Mouse (Mus musculus) hindbrain, embryonic 14.5 days (tissue): ENCODE data around the gene Syt13. TPM values are rescaled to one million over a fixed set of nuclear protein-coding genes. Genes with fewer than 3 reads are reported as not detected.

Experiments used
- ATAC-seq: fragments of 200-750 bp; cut with Nextera tagmentation; 2 replicates; pipeline ENCODE4 v1.8.0; 2017; ENCODE audit warnings: moderate number of reproducible peaks, mild to moderate bottlenecking, moderate TSS enrichment, moderate library complexity; ENCODE audit not compliant: low FRiP score
- DNase-seq: peaks from one replicate; pipeline ENCODE4 v3.0.0-alpha.2; 2015; ENCODE audit warnings: low spot score
- H3K27ac ChIP-seq: fragments of 300-500 bp; sonication (generic); 2 replicates; pipeline ENCODE4 v1.5.1; 2014; ENCODE audit warnings: mild to moderate bottlenecking, moderate library complexity
- H3K27me3 ChIP-seq: fragments of 300-500 bp; sonication (generic); 2 replicates; pipeline ENCODE4 v1.6.1; 2014; ENCODE audit warnings: mild to moderate bottlenecking, low read length, mixed read lengths; ENCODE audit not compliant: control insufficient read depth, insufficient read depth
- H3K36me3 ChIP-seq: fragments of 300-500 bp; sonication (generic); replicated peaks from 2 replicates; pipeline ENCODE4 v1.6.1; 2014; ENCODE audit not compliant: control insufficient read depth, insufficient read depth
- H3K4me1 ChIP-seq: fragments of 300-500 bp; sonication (generic); replicated peaks from 2 replicates; pipeline ENCODE4 v1.6.1; 2014; ENCODE audit warnings: antibody characterized with exemption, low read length, mixed read lengths; ENCODE audit not compliant: control insufficient read depth, insufficient read depth
- H3K4me2 ChIP-seq: fragments of 300-500 bp; sonication (generic); replicated peaks from 2 replicates; pipeline ENCODE4 v1.6.1; 2014; ENCODE audit warnings: mild to moderate bottlenecking, moderate library complexity
- H3K4me3 ChIP-seq: fragments of 300-500 bp; sonication (generic); replicated peaks from 2 replicates; pipeline ENCODE4 v1.5.1; 2014; ENCODE audit warnings: mild to moderate bottlenecking, low read length
- H3K9ac ChIP-seq: fragments of 300-500 bp; sonication (generic); 2 replicates; pipeline ENCODE4 v1.6.1; 2014
- H3K9me3 ChIP-seq: fragments of 300-500 bp; sonication (generic); 2 replicates; pipeline ENCODE4 v1.6.1; 2016; ENCODE audit warnings: low read length; ENCODE audit not compliant: control insufficient read depth
- WGBS: fragments of 180-500 bp; shearing (Covaris S2); extraction: QIAGEN DNeasy Blood & Tissue Kit; methylation state at CpG from one replicate; pipeline ENCODE4 v1.1.7; 2014; 5-methylcytosine and 5-hydroxymethylcytosine counted together
- polyA plus RNA-seq: library from polyadenylated mRNA; unstranded; fragments of >200 nt; fragmentation: Nextera tagmentation; extraction: Ambion mirVana; gene quantifications from 2 replicates; pipeline ENCODE4 v1.2.1, GENCODE M21; 2014

Syt13 gene
- 29.7 and 39.8 TPM in 2 replicates for polyA plus RNA-seq

DNA sequence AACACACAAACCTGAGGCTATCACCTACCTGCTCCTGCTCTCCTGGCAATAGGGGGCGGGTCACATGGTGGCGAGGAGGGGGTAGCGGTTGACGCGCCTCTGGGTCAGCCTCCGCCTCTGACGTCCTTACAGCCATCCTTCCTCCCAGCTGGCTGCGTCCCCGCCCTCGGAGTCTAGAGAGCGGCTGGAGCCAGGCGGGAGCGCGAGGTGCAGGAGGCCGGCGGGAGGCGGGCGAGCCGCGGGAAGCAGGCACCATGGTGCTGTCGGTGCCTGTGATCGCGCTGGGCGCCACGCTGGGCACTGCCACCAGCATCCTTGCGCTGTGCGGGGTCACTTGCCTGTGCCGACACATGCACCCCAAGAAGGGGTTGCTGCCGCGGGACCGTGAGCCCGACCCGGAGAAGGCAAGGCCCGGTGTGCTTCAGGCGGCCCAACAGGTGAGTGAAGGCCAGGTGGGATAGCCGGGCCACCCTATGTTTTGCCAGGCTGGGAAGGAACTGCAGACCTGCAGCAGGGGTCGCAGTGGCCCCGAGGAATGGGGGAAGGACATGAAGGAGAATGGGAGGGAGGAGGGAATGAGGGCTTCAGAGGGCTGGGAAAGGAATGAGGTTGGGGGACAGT lies at the start of gene Syt13:
Gene Syt13 (plus strand): TSS at position 166 of the 621 bp plus-strand sequence.
- ATAC-seq: peak; percentile 75

DNA sequence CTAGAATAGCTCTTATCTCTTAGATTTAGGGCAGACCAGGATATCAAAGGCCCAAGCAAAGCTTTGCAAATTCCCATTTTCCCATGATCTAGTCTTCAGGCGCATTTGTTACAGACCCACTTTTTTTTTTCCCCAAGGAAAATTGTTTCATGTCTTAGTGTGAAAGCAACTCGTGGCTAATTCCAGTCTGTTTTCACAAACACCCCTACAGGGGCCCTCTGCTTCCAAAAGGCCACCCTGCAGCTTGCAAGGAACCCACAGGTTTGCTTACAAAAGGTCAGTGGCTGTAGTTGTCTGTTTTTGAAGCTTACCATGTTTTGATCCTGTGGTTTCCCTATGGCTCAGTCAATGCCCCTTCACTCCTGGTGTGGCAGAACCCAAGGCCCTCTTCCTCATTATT lies 48.3 kb upstream of the Syt13 start:
- no peak overlapping the region for H3K4me3 ChIP-seq
- no peaks in the 10 kb centered on the region for H3K36me3 ChIP-seq
- 32% methylated on average over 2 of the region's 2 CpGs for WGBS
- H3K27ac ChIP-seq: no peak overlapping the region
- no peaks in the 10 kb centered on the region for H3K27me3 ChIP-seq
- DNase-seq (no peak), ATAC-seq (no peak)
- no peak overlapping the region for H3K4me2 ChIP-seq
- H3K9ac ChIP-seq: no peak overlapping the region
- H3K9me3 ChIP-seq: 0 out of 2 replicates have a peak, but pooled peaks cover 10% of the 10 kb centered on the region
- peaks cover 16% of the 10 kb centered on the region for H3K4me1 ChIP-seq

More for the DNA sequence above, at the start of gene Syt13:
- Histone ChIP-seq H3K4me3 (peak within 1 kb of the TSS; percentile 47), H3K27me3 (0 out of 2 replicates have a peak, but pooled peaks cover 5% of the 10 kb centered on the region), H3K27ac (peak within 1 kb of the TSS; percentile 69), H3K4me1 (peaks cover 43% of the 10 kb centered on the region), H3K4me2 (peak within 1 kb of the TSS; percentile 87), H3K9me3 (no peaks in the 10 kb centered on the region), H3K36me3 (no peaks in the 10 kb centered on the region), H3K9ac (peak within 1 kb of the TSS; percentile 75)
- under 1% methylated on average over 37 of the region's 38 CpGs for WGBS
- DNase-seq: peak; percentile 53

DNA sequence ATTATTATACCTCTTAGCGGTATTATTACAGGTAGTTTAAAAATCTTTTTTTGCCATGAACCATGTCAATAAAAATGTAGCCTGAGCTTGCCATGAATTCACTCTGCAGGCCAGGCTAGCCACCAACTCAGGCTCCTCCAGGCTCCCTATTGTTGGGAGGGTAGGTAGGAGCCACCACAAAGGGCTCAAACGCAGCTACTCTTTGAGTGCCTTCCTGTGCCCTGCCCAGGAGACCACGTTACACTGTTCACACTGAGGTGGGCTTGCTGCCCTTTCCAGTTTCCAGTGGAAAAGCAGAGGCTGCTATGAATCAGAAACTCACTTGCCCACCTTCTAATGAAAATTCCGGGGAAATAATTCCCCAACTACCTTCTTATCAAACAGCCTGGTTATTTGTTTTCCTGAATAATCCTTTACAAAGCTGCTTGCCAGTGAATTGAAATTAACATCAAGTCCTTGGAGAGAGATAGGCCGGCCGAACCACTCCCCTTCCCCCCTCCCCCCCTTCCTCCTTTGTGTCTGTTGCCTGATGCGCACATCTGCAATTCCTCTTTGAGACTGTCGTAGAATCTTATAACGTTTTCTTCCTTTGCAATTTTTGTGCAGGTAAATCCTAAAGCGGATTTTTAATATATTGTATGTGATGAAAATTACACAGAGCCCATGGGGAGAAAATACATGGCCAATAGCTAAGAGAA lies 44.6 kb upstream of the Syt13 start:
- Histone ChIP-seq H3K27me3 (no peaks in the 10 kb centered on the region), H3K4me1 (peaks cover 16% of the 10 kb centered on the region), H3K9me3 (no peaks in the 10 kb centered on the region), H3K27ac (peak overlapping the region; percentile 85), H3K36me3 (no peaks in the 10 kb centered on the region), H3K9ac (no peak overlapping the region), H3K4me2 (no peak overlapping the region), H3K4me3 (no peak overlapping the region)
- no peak; the same call in 1 of the 2 replicates for ATAC-seq
- DNase-seq: peak; percentile 57
- WGBS: 15% methylated on average over 10 of the region's 10 CpGs

DNA sequence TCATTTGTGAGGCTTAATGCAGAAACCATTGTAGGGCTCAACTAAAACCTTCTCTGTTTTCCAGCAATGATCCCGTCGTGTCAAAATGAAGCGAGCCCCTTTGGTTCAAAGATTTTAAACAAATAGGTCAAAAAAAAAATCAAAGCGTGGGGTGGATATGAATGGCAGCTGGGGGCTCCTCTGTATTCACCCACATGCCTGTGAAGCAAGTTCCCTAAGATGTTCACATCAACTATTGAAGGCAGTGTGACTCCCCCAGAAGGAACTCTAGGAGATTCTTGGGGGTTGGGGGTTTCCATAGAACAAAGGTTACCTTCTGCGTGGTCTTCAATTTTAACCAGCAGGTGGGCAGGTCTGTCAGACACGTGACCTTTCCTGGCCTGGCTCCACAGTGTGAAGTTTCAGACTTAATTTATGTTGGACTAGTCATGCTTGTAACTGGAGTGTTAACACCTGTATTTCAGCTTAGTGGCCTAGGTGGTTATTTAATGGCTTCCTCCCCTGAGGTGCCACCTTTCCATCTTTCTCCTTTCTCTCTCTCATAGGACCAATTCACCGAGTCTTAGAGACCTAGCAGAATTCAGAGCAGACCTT lies 43.7 kb upstream of the Syt13 start:
- H3K9me3 ChIP-seq: no peaks in the 10 kb centered on the region
- ATAC-seq (no peak), DNase-seq (no peak)
- no peaks in the 10 kb centered on the region for H3K27me3 ChIP-seq
- no peak overlapping the region for H3K9ac ChIP-seq
- H3K4me1 ChIP-seq: peaks cover 16% of the 10 kb centered on the region
- H3K4me3 ChIP-seq: no peak overlapping the region
- peak overlapping the region; percentile 85 for H3K27ac ChIP-seq
- 38% methylated on average over 7 of the region's 7 CpGs for WGBS
- H3K36me3 ChIP-seq: no peaks in the 10 kb centered on the region
- H3K4me2 ChIP-seq: no peak overlapping the region

DNA sequence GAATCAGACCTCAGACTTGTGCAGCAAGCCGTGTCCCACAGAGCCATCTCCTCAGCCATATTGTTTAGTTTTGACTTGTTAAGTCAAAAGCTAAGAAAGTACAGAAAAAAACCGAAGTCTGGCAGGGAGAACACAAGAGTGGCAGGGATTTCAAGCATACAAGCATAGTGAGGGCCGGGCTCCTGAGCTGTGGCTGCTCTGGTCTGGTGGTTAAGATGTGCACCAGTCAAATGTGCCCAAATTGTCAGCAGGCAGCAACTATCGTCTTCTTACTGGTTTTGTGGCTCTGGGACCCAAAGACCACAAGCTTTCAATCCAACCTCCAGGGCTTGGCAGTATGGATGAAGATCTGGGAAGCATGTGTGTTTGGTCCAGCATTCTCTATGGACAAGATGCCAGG lies 42.2 kb upstream of the Syt13 start:
- Histone ChIP-seq H3K36me3 (no peaks in the 10 kb centered on the region), H3K27me3 (no peaks in the 10 kb centered on the region), H3K4me1 (peaks cover 16% of the 10 kb centered on the region), H3K9me3 (no peaks in the 10 kb centered on the region), H3K4me3 (no peak overlapping the region), H3K9ac (no peak overlapping the region), H3K4me2 (no peak overlapping the region), H3K27ac (no peak overlapping the region)
- no peak for DNase-seq
- no peak for ATAC-seq
- 85% methylated on average over 4 of the region's 4 CpGs for WGBS

DNA sequence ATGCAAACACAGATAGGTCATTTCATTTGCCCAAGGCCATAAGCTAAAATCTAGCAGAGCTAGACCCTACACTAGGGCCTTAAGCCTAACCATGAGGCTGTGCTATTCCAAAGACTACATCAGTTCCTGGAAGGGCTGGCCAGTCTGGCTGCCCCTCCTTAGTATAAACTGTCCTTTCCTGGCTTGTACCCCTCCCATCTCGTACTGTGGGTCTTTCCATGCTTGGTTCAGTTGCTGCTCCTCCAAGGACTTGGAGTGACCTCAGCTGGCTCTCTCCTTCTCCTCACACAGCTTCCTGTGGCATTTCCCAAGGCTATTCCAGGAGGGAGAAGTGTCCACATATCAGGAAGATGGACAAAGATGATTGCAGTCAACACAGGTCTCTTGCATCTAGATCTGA lies 40.3 kb upstream of the Syt13 start:
- H3K36me3 ChIP-seq: no peaks in the 10 kb centered on the region
- H3K27me3 ChIP-seq: no peaks in the 10 kb centered on the region
- peaks cover 16% of the 10 kb centered on the region for H3K4me1 ChIP-seq
- no peak overlapping the region for H3K4me3 ChIP-seq
- no peak overlapping the region for H3K4me2 ChIP-seq
- 68% methylated on average over 1 of the region's 1 CpGs for WGBS
- no peak for ATAC-seq
- no peak overlapping the region for H3K27ac ChIP-seq
- no peak overlapping the region for H3K9ac ChIP-seq
- H3K9me3 ChIP-seq: no peaks in the 10 kb centered on the region
- DNase-seq: no peak

DNA sequence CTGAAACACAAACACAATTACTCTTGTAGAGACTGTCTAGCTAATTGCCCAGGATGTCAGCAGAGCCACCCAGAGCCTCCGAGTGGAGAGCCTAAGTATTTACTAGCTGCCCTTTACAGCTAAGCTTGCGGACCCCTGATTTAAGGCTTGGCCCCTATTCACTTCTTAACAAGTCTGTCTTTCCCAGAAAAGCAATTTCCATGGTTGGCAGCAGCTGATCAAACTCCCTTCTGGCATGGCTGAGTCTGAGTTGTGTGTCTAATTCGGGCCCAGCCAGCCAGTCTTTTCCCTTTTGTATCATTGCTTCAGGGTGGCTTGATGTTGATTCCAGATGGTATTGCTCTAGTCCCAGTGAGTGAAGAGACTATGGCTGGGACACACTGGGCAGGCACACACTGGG lies 37.4 kb upstream of the Syt13 start:
- Histone ChIP-seq H3K27ac (no peak overlapping the region), H3K4me1 (no peaks in the 10 kb centered on the region), H3K27me3 (no peaks in the 10 kb centered on the region), H3K9ac (no peak overlapping the region), H3K9me3 (no peaks in the 10 kb centered on the region), H3K36me3 (no peaks in the 10 kb centered on the region), H3K4me2 (no peak overlapping the region), H3K4me3 (no peak overlapping the region)
- DNase-seq (no peak), ATAC-seq (peak; percentile 63; the same call in 1 of the 2 replicates)
- 40% methylated on average over 3 of the region's 3 CpGs for WGBS

DNA sequence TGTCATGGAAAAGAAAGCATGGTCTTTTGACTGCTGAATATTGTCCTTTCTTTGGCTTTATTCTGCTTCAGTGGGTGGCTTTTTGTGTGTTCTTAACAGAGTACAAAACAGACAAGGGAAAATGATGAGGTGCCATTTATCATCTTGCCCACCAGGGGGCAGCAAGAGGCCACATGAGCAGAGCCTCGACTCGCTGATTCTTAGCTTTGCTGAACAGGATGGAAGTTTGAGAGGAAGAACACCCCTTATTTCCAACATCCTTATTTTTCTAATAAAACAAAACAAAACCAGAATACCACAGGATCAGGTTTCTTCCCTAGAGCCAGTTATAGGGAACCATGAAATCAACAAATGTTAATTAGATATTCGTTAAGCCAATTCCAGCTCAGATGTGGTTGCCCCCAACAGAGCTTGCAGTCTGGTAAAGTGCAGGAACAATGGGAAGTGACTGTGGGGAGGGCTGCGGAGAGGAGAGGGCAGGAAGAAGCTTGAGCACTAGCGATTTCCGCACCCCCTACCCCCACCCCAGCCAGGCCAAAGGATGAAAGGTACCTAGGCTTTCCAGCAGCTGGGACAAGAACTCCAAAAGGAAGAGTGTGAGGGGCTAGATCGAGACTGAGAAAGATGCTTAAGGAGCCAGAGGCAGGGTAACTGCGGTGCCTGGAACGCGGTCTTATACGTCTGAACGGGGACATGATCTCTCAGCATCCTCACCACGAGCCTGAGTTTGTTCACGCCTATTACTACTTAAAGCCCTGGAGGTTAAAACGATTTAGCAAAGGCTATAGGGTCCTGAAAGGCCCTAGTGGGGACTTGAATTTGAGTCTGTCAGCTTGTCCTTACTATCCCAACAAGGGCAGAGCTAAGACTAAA lies 31.6 kb upstream of the Syt13 start:
- H3K4me2 ChIP-seq: peak overlapping the region; percentile 29
- no peak overlapping the region for H3K27ac ChIP-seq
- H3K36me3 ChIP-seq: no peaks in the 10 kb centered on the region
- no peak overlapping the region for H3K9ac ChIP-seq
- peak; percentile 61 for ATAC-seq
- DNase-seq: peak; percentile 88
- WGBS: 2% methylated on average over 15 of the region's 15 CpGs
- H3K27me3 ChIP-seq: no peaks in the 10 kb centered on the region
- no peaks in the 10 kb centered on the region for H3K9me3 ChIP-seq
- H3K4me3 ChIP-seq: no peak overlapping the region
- H3K4me1 ChIP-seq: peaks cover 7% of the 10 kb centered on the region

DNA sequence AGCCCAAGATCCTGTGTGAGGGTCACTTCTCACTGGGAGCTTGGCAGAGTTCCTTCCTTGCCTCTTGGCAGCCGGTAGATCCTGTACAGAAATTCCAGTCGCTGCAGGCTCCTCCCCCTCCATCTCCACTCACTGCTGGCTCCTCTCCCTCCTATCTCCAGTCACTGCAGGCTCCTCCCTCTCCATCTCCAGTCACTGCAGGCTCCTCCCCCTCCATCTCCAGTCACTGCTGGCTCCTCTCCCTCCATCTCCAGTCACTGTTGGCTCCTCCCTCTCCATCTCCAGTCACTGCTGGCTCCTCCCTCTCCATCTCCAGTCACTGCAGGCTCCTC lies 31.0 kb upstream of the Syt13 start:
- H3K4me2 ChIP-seq: peak overlapping the region; percentile 29; the same call in 1 of the 2 replicates
- H3K36me3 ChIP-seq: no peaks in the 10 kb centered on the region
- no peak for DNase-seq
- no peaks in the 10 kb centered on the region for H3K9me3 ChIP-seq
- no peaks in the 10 kb centered on the region for H3K27me3 ChIP-seq
- ATAC-seq: no peak
- peaks cover 7% of the 10 kb centered on the region for H3K4me1 ChIP-seq
- 0% methylated on average over 2 of the region's 2 CpGs for WGBS
- no peak overlapping the region for H3K4me3 ChIP-seq
- no peak overlapping the region for H3K9ac ChIP-seq
- no peak overlapping the region for H3K27ac ChIP-seq
